Mouse (Mus musculus): ENCODE measurements around the gene D430019H16Rik. TPM values are rescaled to one million over a fixed set of nuclear protein-coding genes. Genes with fewer than 3 reads are reported as not detected.

Gene D430019H16Rik
- polyA plus RNA-seq (2012; rRNA removed): 3.5 and 3.7 TPM in 2 replicates

- Histone ChIP-seq H3K4me3 (ENCODE audit: insufficient read depth, low read depth, low read length) (peak within 1 kb of the TSS; percentile 54), H3K27ac (ENCODE audit: insufficient read depth, low read depth, low read length) (no peak within 1 kb of the TSS), H3K4me1 (ENCODE audit: control insufficient read depth, insufficient read depth, low read length) (no peaks in the 10 kb centered on the region), H3K36me3 (ENCODE audit: control insufficient read depth, insufficient read depth, low read length) (no peaks in the 10 kb centered on the region), H3K27me3 (replicated peaks; ENCODE audit: control insufficient read depth, insufficient read depth, low read length) (no peaks in the 10 kb centered on the region)
- DNase-seq: peak; percentile 61
- TF ChIP-seq POLR2A (IDR thresholded peaks at IDR 0.05; ENCODE audit: low read depth, low read length) (no peak), CTCF (conservative IDR thresholded peaks at IDR 0.05; ENCODE audit: insufficient read depth, insufficient read length, low read depth, low read length) (no peak)
- WGBS: under 1% methylated on average over 38 of the region's 38 CpGs
Observed at GRCm38 (mm10) chr12:105453670-105454257, at the start of gene D430019H16Rik. Gene D430019H16Rik, plus strand, starts transcription at chr12:105453856.

DNA sequence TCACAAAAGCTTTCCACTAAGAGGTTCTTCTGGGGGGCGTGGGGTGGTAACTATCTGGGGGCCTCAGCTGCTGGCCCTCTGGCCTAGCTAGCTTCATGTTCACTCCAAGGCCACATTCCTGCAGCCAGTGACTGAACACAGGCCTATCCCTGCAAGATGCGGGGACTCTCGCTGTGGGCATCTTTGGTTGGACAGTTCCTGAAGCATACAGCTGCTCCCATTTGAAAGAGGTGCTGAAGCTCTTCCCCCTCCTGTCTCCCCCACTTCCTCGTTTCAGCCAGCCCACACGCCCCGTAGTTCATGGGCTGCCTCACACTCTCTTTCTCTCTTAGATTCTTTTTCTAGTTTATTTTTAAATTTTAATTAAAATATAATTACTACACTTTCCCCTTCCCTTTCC is 47.6 kb upstream of the D430019H16Rik start:
- no peaks in the 10 kb centered on the region for H3K27me3 ChIP-seq (replicated peaks; ENCODE audit: control insufficient read depth, insufficient read depth, low read length)
- no peak overlapping the region for H3K27ac ChIP-seq (ENCODE audit: insufficient read depth, low read depth, low read length)
- WGBS: 49% methylated on average over 6 of the region's 6 CpGs

GRCm38 (mm10) chr12:105413909-105414308 is 39.7 kb upstream of the D430019H16Rik start:
- Histone ChIP-seq H3K4me3 (ENCODE audit: insufficient read depth, low read depth, low read length) (no peak overlapping the region), H3K27me3 (replicated peaks; ENCODE audit: control insufficient read depth, insufficient read depth, low read length) (no peaks in the 10 kb centered on the region), H3K4me1 (ENCODE audit: control insufficient read depth, insufficient read depth, low read length) (no peaks in the 10 kb centered on the region), H3K36me3 (ENCODE audit: control insufficient read depth, insufficient read depth, low read length) (no peaks in the 10 kb centered on the region), H3K27ac (ENCODE audit: insufficient read depth, low read depth, low read length) (no peak overlapping the region)
- no peak for DNase-seq
- TF ChIP-seq CTCF (conservative IDR thresholded peaks at IDR 0.05; ENCODE audit: insufficient read depth, insufficient read length, low read depth, low read length) (no peak), POLR2A (IDR thresholded peaks at IDR 0.05; ENCODE audit: low read depth, low read length) (no peak)
- WGBS: 81% methylated on average over 8 of the region's 8 CpGs

More for the DNA sequence above, 47.6 kb upstream of the D430019H16Rik start:
- Histone ChIP-seq H3K36me3 (ENCODE audit: control insufficient read depth, insufficient read depth, low read length) (no peaks in the 10 kb centered on the region), H3K4me1 (ENCODE audit: control insufficient read depth, insufficient read depth, low read length) (no peaks in the 10 kb centered on the region), H3K4me3 (ENCODE audit: insufficient read depth, low read depth, low read length) (no peak overlapping the region)
- no peak for DNase-seq
- TF ChIP-seq CTCF (conservative IDR thresholded peaks at IDR 0.05; ENCODE audit: insufficient read depth, insufficient read length, low read depth, low read length) (no peak), POLR2A (IDR thresholded peaks at IDR 0.05; ENCODE audit: low read depth, low read length) (no peak)

DNA sequence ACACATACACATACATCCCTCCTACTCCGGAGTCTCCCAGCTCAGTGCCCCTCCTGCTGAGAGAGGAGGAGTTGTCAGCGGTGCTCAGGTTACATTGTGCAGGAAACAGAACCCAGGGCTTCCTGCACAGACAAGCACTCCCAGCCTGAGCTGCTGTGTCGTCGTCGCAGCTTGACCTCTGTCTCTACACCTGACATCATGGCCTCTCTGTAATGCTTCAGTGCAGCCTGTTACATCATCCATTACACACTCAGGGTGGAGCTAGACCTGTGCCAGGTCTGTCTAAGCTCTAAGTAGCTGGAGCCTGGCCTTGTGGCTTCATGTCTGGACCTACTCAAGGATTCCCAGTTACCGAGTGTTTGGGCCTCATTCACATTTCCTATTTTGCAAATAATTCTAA is 33.2 kb upstream of the D430019H16Rik start:
- H3K4me3 ChIP-seq (ENCODE audit: insufficient read depth, low read depth, low read length): no peak overlapping the region
- H3K27ac ChIP-seq (ENCODE audit: insufficient read depth, low read depth, low read length): no peak overlapping the region
- TF ChIP-seq CTCF (conservative IDR thresholded peaks at IDR 0.05; ENCODE audit: insufficient read depth, insufficient read length, low read depth, low read length) (no peak), POLR2A (IDR thresholded peaks at IDR 0.05; ENCODE audit: low read depth, low read length) (no peak)
- no peaks in the 10 kb centered on the region for H3K27me3 ChIP-seq (replicated peaks; ENCODE audit: control insufficient read depth, insufficient read depth, low read length)
- no peaks in the 10 kb centered on the region for H3K4me1 ChIP-seq (ENCODE audit: control insufficient read depth, insufficient read depth, low read length)
- WGBS: 25% methylated on average over 6 of the region's 6 CpGs
- no peaks in the 10 kb centered on the region for H3K36me3 ChIP-seq (ENCODE audit: control insufficient read depth, insufficient read depth, low read length)
- DNase-seq: no peak

- no peaks in the 10 kb centered on the region for H3K4me1 ChIP-seq (ENCODE audit: control insufficient read depth, insufficient read depth, low read length)
- H3K27ac ChIP-seq (ENCODE audit: insufficient read depth, low read depth, low read length): no peak overlapping the region
- 68% methylated on average over 7 of the region's 7 CpGs for WGBS
- H3K36me3 ChIP-seq (ENCODE audit: control insufficient read depth, insufficient read depth, low read length): no peaks in the 10 kb centered on the region
- H3K27me3 ChIP-seq (replicated peaks; ENCODE audit: control insufficient read depth, insufficient read depth, low read length): no peaks in the 10 kb centered on the region
- TF ChIP-seq CTCF (conservative IDR thresholded peaks at IDR 0.05; ENCODE audit: insufficient read depth, insufficient read length, low read depth, low read length) (no peak), POLR2A (IDR thresholded peaks at IDR 0.05; ENCODE audit: low read depth, low read length) (no peak)
- no peak overlapping the region for H3K4me3 ChIP-seq (ENCODE audit: insufficient read depth, low read depth, low read length)
- DNase-seq: no peak
Observed at GRCm38 (mm10) chr12:105426541-105426940, 27.1 kb upstream of the D430019H16Rik start.

DNA sequence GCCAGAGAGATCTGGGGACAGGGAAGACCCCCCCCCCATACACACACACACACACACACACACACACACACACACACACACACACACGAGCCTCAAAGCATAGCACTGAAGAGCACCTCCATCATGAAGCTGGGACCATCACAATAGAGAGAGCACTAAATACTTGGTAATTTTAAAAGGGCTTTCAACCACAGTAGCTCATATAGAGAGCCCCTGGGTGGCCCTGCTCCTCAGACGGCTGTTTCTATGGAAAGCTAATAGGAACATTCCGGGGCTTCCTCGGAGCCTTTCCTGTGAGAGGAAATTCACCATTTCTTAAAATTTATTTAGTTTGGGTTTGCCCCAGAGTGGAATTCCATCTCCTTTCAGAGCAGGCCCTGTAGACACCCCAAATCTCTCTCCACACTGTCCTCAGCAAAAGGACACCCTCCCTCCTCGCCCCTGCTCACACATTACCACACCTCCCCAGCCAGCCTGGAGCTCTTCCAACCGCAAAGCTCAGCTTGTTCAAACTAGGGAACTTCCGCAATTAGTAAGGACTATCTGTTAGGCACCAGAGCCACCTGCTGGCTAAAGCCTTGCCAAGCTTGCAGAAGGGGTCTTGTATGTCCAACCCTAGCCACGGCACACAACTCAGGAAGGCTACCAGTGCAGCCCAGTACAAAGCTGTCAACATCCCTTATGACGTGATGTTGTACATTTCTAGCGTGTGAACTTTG is 26.5 kb upstream of the D430019H16Rik start:
- Histone ChIP-seq H3K4me1 (ENCODE audit: control insufficient read depth, insufficient read depth, low read length) (no peaks in the 10 kb centered on the region), H3K4me3 (ENCODE audit: insufficient read depth, low read depth, low read length) (no peak overlapping the region), H3K27ac (ENCODE audit: insufficient read depth, low read depth, low read length) (no peak overlapping the region), H3K27me3 (replicated peaks; ENCODE audit: control insufficient read depth, insufficient read depth, low read length) (no peaks in the 10 kb centered on the region), H3K36me3 (ENCODE audit: control insufficient read depth, insufficient read depth, low read length) (no peaks in the 10 kb centered on the region)
- no peak for TF ChIP-seq POLR2A (IDR thresholded peaks at IDR 0.05; ENCODE audit: low read depth, low read length)
- TF ChIP-seq CTCF (conservative IDR thresholded peaks at IDR 0.05; ENCODE audit: insufficient read depth, insufficient read length, low read depth, low read length): no peak; the same call in 1 of the 2 replicates
- WGBS: 23% methylated on average over 10 of the region's 10 CpGs
- peak; percentile 81 for DNase-seq

DNA sequence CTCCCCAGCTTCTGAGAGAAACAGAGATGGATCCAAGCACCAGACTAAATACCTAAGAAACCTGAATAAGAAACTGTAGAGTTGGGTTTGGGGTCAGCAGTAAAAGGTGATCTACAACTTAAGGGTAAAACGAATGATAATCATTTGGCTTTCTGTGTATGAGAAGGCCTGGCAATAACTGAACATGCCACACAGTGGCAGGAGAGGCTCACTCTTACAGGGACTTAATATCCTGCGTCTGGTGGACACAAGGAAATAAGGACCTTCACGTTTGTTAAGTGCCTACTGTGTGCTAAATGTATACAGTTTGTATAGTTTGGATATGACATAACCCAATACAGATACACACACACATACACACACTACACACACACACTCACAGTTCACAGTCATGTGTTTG is 21.8 kb upstream of the D430019H16Rik start:
- no peak for TF ChIP-seq POLR2A (IDR thresholded peaks at IDR 0.05; ENCODE audit: low read depth, low read length)
- peak; percentile 38; the same call in 1 of the 2 replicates for TF ChIP-seq CTCF (conservative IDR thresholded peaks at IDR 0.05; ENCODE audit: insufficient read depth, insufficient read length, low read depth, low read length)
- WGBS: 36% methylated on average over 3 of the region's 3 CpGs
- no peaks in the 10 kb centered on the region for H3K4me1 ChIP-seq (ENCODE audit: control insufficient read depth, insufficient read depth, low read length)
- H3K27me3 ChIP-seq (replicated peaks; ENCODE audit: control insufficient read depth, insufficient read depth, low read length): no peaks in the 10 kb centered on the region
- H3K4me3 ChIP-seq (ENCODE audit: insufficient read depth, low read depth, low read length): no peak overlapping the region
- H3K36me3 ChIP-seq (ENCODE audit: control insufficient read depth, insufficient read depth, low read length): no peaks in the 10 kb centered on the region
- no peak for DNase-seq
- no peak overlapping the region for H3K27ac ChIP-seq (ENCODE audit: insufficient read depth, low read depth, low read length)

All from kidney, adult 2 months (tissue).